Mouse (Mus musculus): Measurements from ENCODE around the gene Olfr767. TPM values are rescaled to one million over a fixed set of nuclear protein-coding genes. Genes with fewer than 3 reads are reported as not detected.
"Not testable (repeated sequence)": the region's sequence is repeated elsewhere in the genome, so short reads cannot be mapped to it uniquely, and the experiment has no call there.

Olfr767 gene
- not detected in 2 replicates for polyA plus RNA-seq (2014; fragmentation: Nextera tagmentation; extraction: Ambion mirVana)

DNA sequence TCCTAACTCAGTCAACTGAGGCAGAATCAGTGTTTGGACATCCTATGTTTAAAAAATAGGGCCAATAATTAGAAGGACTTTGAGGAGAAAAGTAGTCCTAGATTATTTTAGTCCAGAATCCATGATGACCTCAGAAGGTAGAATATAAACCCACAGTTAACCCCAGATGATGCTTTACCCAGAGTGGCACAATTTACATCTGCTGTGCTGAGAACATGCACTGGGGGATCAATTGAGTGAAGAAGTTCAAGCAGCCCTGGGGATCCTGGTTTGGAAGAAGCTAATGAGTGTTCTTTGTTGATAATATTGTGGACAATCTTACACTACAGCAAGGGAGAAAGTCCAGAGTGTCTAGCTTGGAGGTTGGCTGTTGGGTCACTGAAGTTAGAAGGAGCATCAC lies at the start of gene Olfr767:
Olfr767 (minus strand) TSS at position 101 of the 400 bp plus-strand sequence.
- not testable (repeated sequence) for H3K4me3 ChIP-seq (ENCODE audit: low read depth, low read length); H3K9ac ChIP-seq (ENCODE audit: low read depth, low read length); H3K4me2 ChIP-seq; H3K27me3 ChIP-seq (ENCODE audit: control insufficient read depth, insufficient read depth, low read length); ATAC-seq (replicated peaks; ENCODE audit: insufficient number of reproducible peaks, low FRiP score, low TSS enrichment); H3K36me3 ChIP-seq (ENCODE audit: control insufficient read depth, insufficient read depth, low read length); H3K9me3 ChIP-seq (replicated peaks; ENCODE audit: control insufficient read depth, low read length); H3K4me1 ChIP-seq (ENCODE audit: control insufficient read depth, insufficient read depth, low read length); H3K27ac ChIP-seq (ENCODE audit: low read depth, low read length)

GRCm38 (mm10) chr10:129117761-129118160 lies 35.1 kb upstream of the Olfr767 start, which contains the start of gene Olfr769:
Gene Olfr769 (minus strand): TSS chr10:129117861.
- H3K27ac ChIP-seq (ENCODE audit: low read depth, low read length): no peak within 1 kb of the TSS
- WGBS (ENCODE audit: insufficient replicate concordance): 83% methylated on average over 2 of the region's 2 CpGs
- H3K4me3 ChIP-seq (ENCODE audit: low read depth, low read length): no peak within 1 kb of the TSS
- no peak within 1 kb of the TSS for H3K4me2 ChIP-seq
- H3K36me3 ChIP-seq (ENCODE audit: control insufficient read depth, insufficient read depth, low read length): no peaks in the 10 kb centered on the region
- H3K9ac ChIP-seq (ENCODE audit: low read depth, low read length): no peak within 1 kb of the TSS
- H3K9me3 ChIP-seq (replicated peaks; ENCODE audit: control insufficient read depth, low read length): 0 out of 2 replicates have a peak, but pooled peaks cover 2% of the 10 kb centered on the region
- H3K4me1 ChIP-seq (ENCODE audit: control insufficient read depth, insufficient read depth, low read length): no peaks in the 10 kb centered on the region
- H3K27me3 ChIP-seq (ENCODE audit: control insufficient read depth, insufficient read depth, low read length): no peaks in the 10 kb centered on the region
- ATAC-seq (replicated peaks; ENCODE audit: insufficient number of reproducible peaks, low FRiP score, low TSS enrichment): no peak

DNA sequence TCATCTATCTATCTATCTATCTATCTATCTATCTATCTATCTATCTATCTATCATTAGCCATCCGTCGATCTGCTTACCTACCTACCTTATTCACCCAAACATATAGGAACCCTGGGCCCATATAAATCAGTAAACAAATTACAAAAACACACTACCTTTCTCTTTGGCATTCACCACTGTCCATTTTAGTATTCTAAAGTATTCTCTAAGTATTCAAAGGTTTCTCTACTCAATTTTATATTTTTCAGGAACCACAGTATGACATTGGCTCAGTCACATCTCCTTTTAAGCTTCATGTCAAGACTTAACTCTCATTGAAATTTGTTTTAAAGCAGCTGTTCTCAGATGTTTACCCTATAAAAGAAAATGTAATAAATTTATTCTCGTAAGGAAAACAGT lies 32.4 kb upstream of the Olfr767 start:
- H3K4me2 ChIP-seq: no peak overlapping the region
- no peaks in the 10 kb centered on the region for H3K4me1 ChIP-seq (ENCODE audit: control insufficient read depth, insufficient read depth, low read length)
- H3K27ac ChIP-seq (ENCODE audit: low read depth, low read length): no peak overlapping the region
- H3K4me3 ChIP-seq (ENCODE audit: low read depth, low read length): no peak overlapping the region
- no peak for ATAC-seq (replicated peaks; ENCODE audit: insufficient number of reproducible peaks, low FRiP score, low TSS enrichment)
- 89% methylated on average over 3 of the region's 3 CpGs for WGBS (ENCODE audit: insufficient replicate concordance)
- H3K36me3 ChIP-seq (ENCODE audit: control insufficient read depth, insufficient read depth, low read length): no peaks in the 10 kb centered on the region
- no peaks in the 10 kb centered on the region for H3K27me3 ChIP-seq (ENCODE audit: control insufficient read depth, insufficient read depth, low read length)
- no peaks in the 10 kb centered on the region; the same call in none of the 2 replicates for H3K9me3 ChIP-seq (replicated peaks; ENCODE audit: control insufficient read depth, low read length)
- H3K9ac ChIP-seq (ENCODE audit: low read depth, low read length): no peak overlapping the region

- H3K4me1 ChIP-seq (ENCODE audit: control insufficient read depth, insufficient read depth, low read length): no peaks in the 10 kb centered on the region
- H3K27ac ChIP-seq (ENCODE audit: low read depth, low read length): no peak overlapping the region
- H3K36me3 ChIP-seq (ENCODE audit: control insufficient read depth, insufficient read depth, low read length): no peaks in the 10 kb centered on the region
- H3K9ac ChIP-seq (ENCODE audit: low read depth, low read length): no peak overlapping the region
- H3K4me2 ChIP-seq: no peak overlapping the region
- 40% methylated on average over 3 of the region's 3 CpGs for WGBS (ENCODE audit: insufficient replicate concordance)
- no peaks in the 10 kb centered on the region for H3K9me3 ChIP-seq (replicated peaks; ENCODE audit: control insufficient read depth, low read length)
- no peaks in the 10 kb centered on the region for H3K27me3 ChIP-seq (ENCODE audit: control insufficient read depth, insufficient read depth, low read length)
- no peak for ATAC-seq (replicated peaks; ENCODE audit: insufficient number of reproducible peaks, low FRiP score, low TSS enrichment)
- no peak overlapping the region for H3K4me3 ChIP-seq (ENCODE audit: low read depth, low read length)
These were observed 18.5 kb upstream of the Olfr767 start for GRCm38 (mm10) chr10:129101231-129101630.

- no peak within 1 kb of the TSS for H3K4me3 ChIP-seq (ENCODE audit: low read depth, low read length)
- H3K4me1 ChIP-seq (ENCODE audit: control insufficient read depth, insufficient read depth, low read length): no peaks in the 10 kb centered on the region
- ATAC-seq (replicated peaks; ENCODE audit: insufficient number of reproducible peaks, low FRiP score, low TSS enrichment): no peak
- no peak within 1 kb of the TSS for H3K27ac ChIP-seq (ENCODE audit: low read depth, low read length)
- H3K36me3 ChIP-seq (ENCODE audit: control insufficient read depth, insufficient read depth, low read length): no peaks in the 10 kb centered on the region
- no peaks in the 10 kb centered on the region for H3K27me3 ChIP-seq (ENCODE audit: control insufficient read depth, insufficient read depth, low read length)
- H3K4me2 ChIP-seq: no peak within 1 kb of the TSS
- 76% methylated on average over 1 of the region's 1 CpGs for WGBS (ENCODE audit: insufficient replicate concordance)
- no peak within 1 kb of the TSS for H3K9ac ChIP-seq (ENCODE audit: low read depth, low read length)
- no peaks in the 10 kb centered on the region for H3K9me3 ChIP-seq (replicated peaks; ENCODE audit: control insufficient read depth, low read length)
These were observed 16.6 kb upstream of the Olfr767 start, which contains the start of gene Olfr768 for GRCm38 (mm10) chr10:129099275-129099674. Gene Olfr768 (minus strand): TSS chr10:129099375.

DNA sequence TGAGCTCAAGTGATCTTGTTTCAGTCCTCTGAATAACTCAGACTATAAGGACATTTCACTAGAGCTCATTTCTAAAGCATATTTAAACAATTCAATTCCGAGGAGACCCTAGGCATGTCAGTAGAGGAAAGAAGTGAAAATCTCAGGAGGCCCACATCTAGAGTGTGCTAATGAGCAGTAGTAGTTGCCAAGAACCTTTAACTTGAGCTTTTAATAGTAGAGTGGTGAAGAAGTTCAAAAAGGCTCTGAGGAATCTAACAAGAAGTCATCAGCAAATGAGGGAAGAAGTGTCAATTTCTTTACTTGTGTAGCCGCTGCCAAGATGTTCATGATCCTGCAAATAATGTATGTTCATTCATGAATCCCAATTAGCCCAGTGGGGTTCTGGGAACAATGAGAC lies 13.8 kb downstream of the Olfr767 start, which contains the start of gene Olfr766-ps1:
Olfr766-ps1 (minus strand) TSS at position 101 of the 400 bp plus-strand sequence.
- H3K4me2 ChIP-seq: no peak within 1 kb of the TSS
- no peaks in the 10 kb centered on the region for H3K27me3 ChIP-seq (ENCODE audit: control insufficient read depth, insufficient read depth, low read length)
- no peaks in the 10 kb centered on the region for H3K4me1 ChIP-seq (ENCODE audit: control insufficient read depth, insufficient read depth, low read length)
- H3K36me3 ChIP-seq (ENCODE audit: control insufficient read depth, insufficient read depth, low read length): no peaks in the 10 kb centered on the region
- H3K9me3 ChIP-seq (replicated peaks; ENCODE audit: control insufficient read depth, low read length): no peaks in the 10 kb centered on the region
- H3K27ac ChIP-seq (ENCODE audit: low read depth, low read length): no peak within 1 kb of the TSS
- ATAC-seq (replicated peaks; ENCODE audit: insufficient number of reproducible peaks, low FRiP score, low TSS enrichment): no peak
- WGBS (ENCODE audit: insufficient replicate concordance): 75% methylated on average over 2 of the region's 2 CpGs
- no peak within 1 kb of the TSS for H3K4me3 ChIP-seq (ENCODE audit: low read depth, low read length)
- H3K9ac ChIP-seq (ENCODE audit: low read depth, low read length): no peak within 1 kb of the TSS

DNA sequence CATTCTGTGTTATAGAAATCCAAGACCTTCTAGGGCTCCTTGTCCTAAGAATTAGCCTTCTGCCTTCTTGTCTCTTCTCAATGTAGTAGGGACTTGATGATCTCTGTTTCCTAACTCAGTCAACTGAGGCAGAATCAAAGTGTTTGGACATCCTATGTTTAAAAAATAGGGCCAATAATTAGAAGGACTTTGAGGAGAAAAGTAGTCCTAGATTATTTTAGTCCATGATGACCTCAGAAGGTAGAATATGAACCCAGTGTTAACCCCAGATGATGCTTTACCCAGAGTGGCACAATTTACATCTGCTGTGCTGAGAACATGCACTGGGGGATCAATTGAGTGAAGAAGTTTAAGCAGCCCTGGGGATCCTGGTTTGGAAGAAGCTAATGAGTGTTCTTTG lies 32.8 kb downstream of the Olfr767 start, which contains the start of gene Olfr765:
Olfr765 (minus strand) TSS at position 101 of the 400 bp plus-strand sequence.
- not testable (repeated sequence) for H3K27me3 ChIP-seq (ENCODE audit: control insufficient read depth, insufficient read depth, low read length); H3K27ac ChIP-seq (ENCODE audit: low read depth, low read length); H3K4me3 ChIP-seq (ENCODE audit: low read depth, low read length)

GRCm38 (mm10) chr10:129039796-129040195 lies 42.9 kb downstream of the Olfr767 start, which contains the start of gene Olfr764-ps1:
Gene Olfr764-ps1 (minus strand): TSS chr10:129039896.
- H3K9me3 ChIP-seq (replicated peaks; ENCODE audit: control insufficient read depth, low read length): no peaks in the 10 kb centered on the region
- H3K27me3 ChIP-seq (ENCODE audit: control insufficient read depth, insufficient read depth, low read length): no peaks in the 10 kb centered on the region
- no peak within 1 kb of the TSS for H3K4me3 ChIP-seq (ENCODE audit: low read depth, low read length)
- WGBS (ENCODE audit: insufficient replicate concordance): 71% methylated on average over 3 of the region's 3 CpGs
- no peak for ATAC-seq (replicated peaks; ENCODE audit: insufficient number of reproducible peaks, low FRiP score, low TSS enrichment)
- no peak within 1 kb of the TSS for H3K9ac ChIP-seq (ENCODE audit: low read depth, low read length)
- H3K4me1 ChIP-seq (ENCODE audit: control insufficient read depth, insufficient read depth, low read length): no peaks in the 10 kb centered on the region
- H3K36me3 ChIP-seq (ENCODE audit: control insufficient read depth, insufficient read depth, low read length): no peaks in the 10 kb centered on the region
- no peak within 1 kb of the TSS for H3K27ac ChIP-seq (ENCODE audit: low read depth, low read length)
- no peak within 1 kb of the TSS for H3K4me2 ChIP-seq

More for the DNA sequence above, 32.8 kb downstream of the Olfr767 start, which contains the start of gene Olfr765:
- H3K36me3 ChIP-seq (ENCODE audit: control insufficient read depth, insufficient read depth, low read length); H3K4me1 ChIP-seq (ENCODE audit: control insufficient read depth, insufficient read depth, low read length); H3K4me2 ChIP-seq; H3K9me3 ChIP-seq (replicated peaks; ENCODE audit: control insufficient read depth, low read length); ATAC-seq (replicated peaks; ENCODE audit: insufficient number of reproducible peaks, low FRiP score, low TSS enrichment); H3K9ac ChIP-seq (ENCODE audit: low read depth, low read length): not testable (repeated sequence)

DNA sequence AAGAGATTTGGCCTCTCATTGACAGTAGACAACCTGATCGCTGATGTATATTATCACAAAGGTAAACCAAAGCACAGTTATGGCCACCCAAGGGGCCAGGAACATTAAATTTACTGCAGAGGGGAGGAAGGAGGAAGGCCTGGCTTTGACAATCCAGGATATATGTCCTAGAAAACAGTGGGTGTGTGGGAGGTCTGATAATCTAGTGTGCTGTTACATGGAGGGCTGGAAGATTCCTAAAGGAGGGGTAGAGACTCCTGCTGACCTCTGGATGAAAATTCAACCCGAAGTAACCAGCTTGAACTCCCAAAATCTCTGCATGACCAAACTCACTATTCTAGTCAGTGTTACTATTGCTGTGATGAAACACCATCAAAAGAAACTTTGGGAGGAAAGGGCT lies 54.4 kb downstream of the Olfr767 start:
- Histone ChIP-seq H3K27me3 (ENCODE audit: control insufficient read depth, insufficient read depth, low read length) (no peaks in the 10 kb centered on the region), H3K4me2 (no peak overlapping the region), H3K27ac (ENCODE audit: low read depth, low read length) (no peak overlapping the region), H3K9ac (ENCODE audit: low read depth, low read length) (no peak overlapping the region), H3K4me3 (ENCODE audit: low read depth, low read length) (no peak overlapping the region), H3K4me1 (ENCODE audit: control insufficient read depth, insufficient read depth, low read length) (no peaks in the 10 kb centered on the region), H3K36me3 (ENCODE audit: control insufficient read depth, insufficient read depth, low read length) (no peaks in the 10 kb centered on the region), H3K9me3 (replicated peaks; ENCODE audit: control insufficient read depth, low read length) (no peaks in the 10 kb centered on the region)
- ATAC-seq (replicated peaks; ENCODE audit: insufficient number of reproducible peaks, low FRiP score, low TSS enrichment): no peak
- WGBS (ENCODE audit: insufficient replicate concordance): 67% methylated on average over 2 of the region's 2 CpGs

Measured in heart, embryonic 11.5 days (tissue).